Mouse (Mus musculus) ES-E14 (cell line): ENCODE measurements around the gene Cdc42bpg.

ENCODE experiments used
- HCFC1 ChIP-seq: IDR thresholded peaks from 2 replicates; pipeline ENCODE4 v1.6.1; 2012; ENCODE audit warnings: low read length, inconsistent platforms, borderline replicate concordance; ENCODE audit not compliant: insufficient read depth
- ZC3H11A ChIP-seq: IDR thresholded peaks from 2 replicates; pipeline ENCODE4 v1.6.1; 2012; ENCODE audit warnings: low read depth, mild to moderate bottlenecking, inconsistent platforms, low read length, borderline replicate concordance
- ZNF384 ChIP-seq: IDR thresholded peaks from 2 replicates; pipeline ENCODE4 v1.6.1; 2012; ENCODE audit warnings: low read depth, low read length, inconsistent platforms

DNA sequence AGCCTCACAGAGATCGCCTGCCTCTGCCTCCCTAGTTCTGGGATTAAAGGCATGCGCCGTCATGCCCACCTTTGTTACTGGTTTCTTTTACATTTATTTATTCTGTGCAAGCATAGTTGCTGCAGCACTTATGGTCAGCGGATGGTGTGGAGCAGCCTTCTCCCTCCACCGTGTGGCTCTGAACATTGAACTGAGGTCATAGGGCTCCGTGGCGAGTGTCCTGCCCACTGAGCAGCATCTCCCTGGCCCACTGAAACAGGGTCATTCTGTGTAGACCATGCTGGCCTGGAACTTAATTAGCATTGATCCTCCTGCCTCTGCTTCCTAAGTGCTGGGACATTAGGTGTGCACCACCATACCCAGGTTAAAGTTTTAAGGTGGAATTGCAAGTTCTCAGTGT, 25.7 kb upstream of the Cdc42bpg start:
- no peak for TF ChIP-seq ZC3H11A
- TF ChIP-seq HCFC1, result no peak
- TF ChIP-seq ZNF384, result no peak
